Mouse (Mus musculus) myocyte (in vitro differentiated cells): ENCODE data around the gene Izumo2.

Experiments used
- CEBPB ChIP-seq: IDR thresholded peaks from 2 replicates; pipeline ENCODE4 v1.6.1; 2011; ENCODE audit warnings: mild to moderate bottlenecking, moderate library complexity; ENCODE audit not compliant: poor library complexity, insufficient read depth, severe bottlenecking
- MAX ChIP-seq: IDR thresholded peaks from one replicate; pipeline ENCODE4 v1.6.1; 2011; ENCODE audit warnings: low read depth, mild to moderate bottlenecking, control low read depth
- MYOD1 ChIP-seq, 3 experiments: IDR thresholded peaks; one replicate each; pipeline ENCODE4 v1.6.1; 2011; ENCODE audit warnings: control low read depth in 2 of 3, low read depth in 2 of 3, mild to moderate bottlenecking in 2 of 3, moderate library complexity in 1 of 3; ENCODE audit not compliant: insufficient read length in 2 of 3, control insufficient read depth in 1 of 3
- POLR2A ChIP-seq: IDR thresholded peaks from one replicate; pipeline ENCODE4 v1.6.1; 2011; ENCODE audit warnings: low read depth, mild to moderate bottlenecking, control low read depth, moderate library complexity; ENCODE audit not compliant: insufficient read length
- TCF12 ChIP-seq: IDR thresholded peaks from one replicate; pipeline ENCODE4 v1.6.1; 2011; ENCODE audit warnings: mild to moderate bottlenecking, control low read depth; ENCODE audit not compliant: poor library complexity, insufficient read depth, severe bottlenecking
- USF1 ChIP-seq: IDR thresholded peaks from one replicate; pipeline ENCODE4 v1.6.1; 2011; ENCODE audit warnings: low read depth, mild to moderate bottlenecking, control low read depth, moderate library complexity

- TF ChIP-seq POLR2A (no peak), MYOD1 (IDR thresholded peaks at IDR 0.05; ENCODE audit: control insufficient read depth in 1 of 3, insufficient read length in 2 of 3, low read depth in 2 of 3) (peak; percentile 96 to 99 (median 98)), CEBPB (no peak), MAX (no peak), USF1 (no peak), TCF12 (peak; percentile 69)
Observed at GRCm38 (mm10) chr7:44697191-44697710, 11.3 kb upstream of the Izumo2 start.
